Mouse (Mus musculus) midbrain, embryonic 16.5 days (tissue): Measurements from ENCODE around the gene Rad9b. TPM values are rescaled to one million over a fixed set of nuclear protein-coding genes. Genes with fewer than 3 reads are reported as not detected.
"Not testable (repeated sequence)": the region's sequence is repeated elsewhere in the genome, so short reads cannot be mapped to it uniquely, and the experiment has no call there.

Experiments
- ATAC-seq: fragments of 200-750 bp; cut with Nextera tagmentation; 2 replicates; pipeline ENCODE4 v1.8.0; 2017; ENCODE audit warnings: moderate TSS enrichment
- H3K27ac ChIP-seq: fragments of 300-500 bp; sonication (generic); 2 replicates; pipeline ENCODE4 v1.5.1; 2014; ENCODE audit warnings: mild to moderate bottlenecking, low read length, mixed read lengths
- H3K27me3 ChIP-seq: fragments of 300-500 bp; sonication (generic); 2 replicates; pipeline ENCODE4 v1.6.1; 2014; ENCODE audit warnings: low read depth, low read length, mixed read lengths; ENCODE audit not compliant: control insufficient read depth, insufficient read depth
- H3K36me3 ChIP-seq: fragments of 300-500 bp; sonication (generic); 2 replicates; pipeline ENCODE4 v1.6.1; 2014; ENCODE audit warnings: mild to moderate bottlenecking, low read length, moderate library complexity, mixed read lengths; ENCODE audit not compliant: control insufficient read depth, insufficient read depth
- H3K4me1 ChIP-seq: fragments of 300-500 bp; sonication (generic); 2 replicates; pipeline ENCODE4 v1.6.1; 2014; ENCODE audit warnings: mild to moderate bottlenecking, low read length, mixed read lengths; ENCODE audit not compliant: control insufficient read depth, insufficient read depth
- H3K4me2 ChIP-seq: fragments of 300-500 bp; sonication (generic); 2 replicates; pipeline ENCODE4 v1.6.1; 2014; ENCODE audit warnings: mild to moderate bottlenecking, low read length, mixed read lengths
- H3K4me3 ChIP-seq: fragments of 300-500 bp; sonication (generic); 2 replicates; pipeline ENCODE4 v1.5.1; 2014; ENCODE audit warnings: low read depth, mild to moderate bottlenecking, low read length, moderate library complexity, mixed read lengths
- H3K9ac ChIP-seq: fragments of 300-500 bp; sonication (generic); 2 replicates; pipeline ENCODE4 v1.6.1; 2014; ENCODE audit warnings: low read depth, low read length, mixed read lengths
- H3K9me3 ChIP-seq: fragments of 300-500 bp; sonication (generic); replicated peaks from 2 replicates; pipeline ENCODE4 v1.6.1; 2014; ENCODE audit warnings: mild to moderate bottlenecking, low read length, mixed read lengths; ENCODE audit not compliant: control insufficient read depth, poor library complexity, severe bottlenecking
- WGBS: fragments of 180-500 bp; shearing (Covaris S2); extraction: QIAGEN DNeasy Blood & Tissue Kit; methylation state at CpG from one replicate; pipeline ENCODE4 v1.1.7; 2014; 5-methylcytosine and 5-hydroxymethylcytosine counted together
- polyA plus RNA-seq: library from polyadenylated mRNA; unstranded; fragments of >200 nt; fragmentation: Nextera tagmentation; extraction: Ambion mirVana; gene quantifications from 2 replicates; pipeline ENCODE4 v1.2.1, GENCODE M21; 2015

Rad9b gene
- polyA plus RNA-seq, 1 experiment from 2014 or later, result 23.9 TPM

- peaks cover 10% of the 10 kb centered on the region; the same call in 1 of the 2 replicates for H3K36me3 ChIP-seq
- WGBS, result 79% methylated on average over 14 of the region's 14 CpGs
- no peaks in the 10 kb centered on the region for H3K4me1 ChIP-seq
- H3K4me2 ChIP-seq, result no peak overlapping the region
- H3K4me3 ChIP-seq, result no peak overlapping the region
- H3K9me3 ChIP-seq, result no peaks in the 10 kb centered on the region
- no peak overlapping the region for H3K27ac ChIP-seq
- no peak overlapping the region for H3K9ac ChIP-seq
- no peaks in the 10 kb centered on the region for H3K27me3 ChIP-seq
- no peak for ATAC-seq
These were observed 34.4 kb downstream of the Rad9b start for GRCm38 (mm10) chr5:122319474-122320204.

GRCm38 (mm10) chr5:122318976-122319375 is 35.1 kb downstream of the Rad9b start:
- not testable (repeated sequence) for H3K9me3 ChIP-seq, H3K36me3 ChIP-seq, ATAC-seq, H3K4me3 ChIP-seq, H3K27ac ChIP-seq, H3K4me1 ChIP-seq, H3K9ac ChIP-seq, H3K4me2 ChIP-seq, H3K27me3 ChIP-seq
- WGBS, result 74% methylated on average over 3 of the region's 3 CpGs

- peaks cover 8% of the 10 kb centered on the region; the same call in 1 of the 2 replicates for H3K36me3 ChIP-seq
- H3K4me2 ChIP-seq, result no peak overlapping the region
- ATAC-seq, result no peak
- 64% methylated on average over 3 of the region's 3 CpGs for WGBS
- H3K27me3 ChIP-seq, result no peaks in the 10 kb centered on the region
- H3K9ac ChIP-seq, result no peak overlapping the region
- H3K4me3 ChIP-seq, result no peak overlapping the region
- H3K9me3 ChIP-seq, result no peaks in the 10 kb centered on the region
- H3K4me1 ChIP-seq, result no peaks in the 10 kb centered on the region; the same call in 1 of the 2 replicates
- no peak overlapping the region for H3K27ac ChIP-seq
These were observed 35.9 kb downstream of the Rad9b start for GRCm38 (mm10) chr5:122318100-122318499.

- no peak for ATAC-seq
- Histone ChIP-seq H3K9me3 (no peaks in the 10 kb centered on the region), H3K4me2 (no peak overlapping the region), H3K9ac (no peak overlapping the region), H3K4me1 (no peaks in the 10 kb centered on the region; the same call in 1 of the 2 replicates), H3K27me3 (no peaks in the 10 kb centered on the region), H3K27ac (no peak overlapping the region), H3K36me3 (peaks cover 8% of the 10 kb centered on the region; the same call in 1 of the 2 replicates), H3K4me3 (no peak overlapping the region)
- 78% methylated on average over 11 of the region's 11 CpGs for WGBS
These were observed 36.5 kb downstream of the Rad9b start for GRCm38 (mm10) chr5:122317329-122318045.

GRCm38 (mm10) chr5:122314966-122315667 is 38.9 kb downstream of the Rad9b start:
- Histone ChIP-seq H3K4me1 (peaks cover 2% of the 10 kb centered on the region; the same call in 1 of the 2 replicates), H3K9me3 (no peaks in the 10 kb centered on the region), H3K9ac (no peak overlapping the region; the same call in 1 of the 2 replicates), H3K36me3 (peaks cover 11% of the 10 kb centered on the region; the same call in 1 of the 2 replicates), H3K4me3 (no peak overlapping the region), H3K27me3 (no peaks in the 10 kb centered on the region), H3K27ac (peak overlapping the region; percentile 28; the same call in 1 of the 2 replicates), H3K4me2 (no peak overlapping the region)
- 68% methylated on average over 20 of the region's 20 CpGs for WGBS
- ATAC-seq, result no peak

- H3K9me3 ChIP-seq, result no peaks in the 10 kb centered on the region
- H3K4me3 ChIP-seq, result no peak overlapping the region
- peaks cover 11% of the 10 kb centered on the region; the same call in 1 of the 2 replicates for H3K36me3 ChIP-seq
- H3K9ac ChIP-seq, result no peak overlapping the region
- H3K4me1 ChIP-seq, result peaks cover 2% of the 10 kb centered on the region; the same call in 1 of the 2 replicates
- ATAC-seq, result no peak
- H3K27me3 ChIP-seq, result no peaks in the 10 kb centered on the region
- WGBS, result 91% methylated on average over 17 of the region's 17 CpGs
- no peak overlapping the region for H3K27ac ChIP-seq
- no peak overlapping the region for H3K4me2 ChIP-seq
These were observed 40.9 kb downstream of the Rad9b start for GRCm38 (mm10) chr5:122312942-122313684.

- H3K9ac ChIP-seq, result no peak overlapping the region
- WGBS, result 81% methylated on average over 4 of the region's 4 CpGs
- H3K27me3 ChIP-seq, result no peaks in the 10 kb centered on the region
- no peaks in the 10 kb centered on the region for H3K9me3 ChIP-seq
- H3K36me3 ChIP-seq, result peaks cover 10% of the 10 kb centered on the region; the same call in 1 of the 2 replicates
- no peak overlapping the region for H3K27ac ChIP-seq
- ATAC-seq, result no peak
- no peak overlapping the region for H3K4me3 ChIP-seq
- no peak overlapping the region for H3K4me2 ChIP-seq
- H3K4me1 ChIP-seq, result peaks cover 2% of the 10 kb centered on the region; the same call in 1 of the 2 replicates
These were observed 41.7 kb downstream of the Rad9b start for GRCm38 (mm10) chr5:122312346-122312745.

- H3K27me3 ChIP-seq, result no peaks in the 10 kb centered on the region
- no peak overlapping the region for H3K9ac ChIP-seq
- no peak for ATAC-seq
- peaks cover 2% of the 10 kb centered on the region; the same call in 1 of the 2 replicates for H3K4me1 ChIP-seq
- H3K9me3 ChIP-seq, result no peaks in the 10 kb centered on the region
- WGBS, result 48% methylated on average over 7 of the region's 7 CpGs
- no peak overlapping the region for H3K27ac ChIP-seq
- 0 out of 2 replicates have a peak, but pooled peaks cover 5% of the 10 kb centered on the region for H3K36me3 ChIP-seq
- H3K4me2 ChIP-seq, result no peak overlapping the region
- H3K4me3 ChIP-seq, result no peak overlapping the region
These were observed 42.3 kb downstream of the Rad9b start for GRCm38 (mm10) chr5:122311692-122312091.
